Mouse (Mus musculus) testis, adult 2 months (tissue): ENCODE results near the gene Arhgap15. TPM values are rescaled to one million over a fixed set of nuclear protein-coding genes. Genes with fewer than 3 reads are reported as not detected.

Source experiments
- H3K27ac ChIP-seq: fragments of 200-500 bp; 2 replicates; pipeline ENCODE4 v1.5.1; 2012; ENCODE audit warnings: low read depth, low read length; ENCODE audit not compliant: control insufficient read depth, insufficient read depth
- H3K27me3 ChIP-seq: fragments of 200-500 bp; 2 replicates; pipeline ENCODE4 v1.6.1; 2012; ENCODE audit warnings: mild to moderate bottlenecking, low read length, moderate library complexity; ENCODE audit not compliant: control insufficient read depth, insufficient read depth
- H3K36me3 ChIP-seq: fragments of 200-500 bp; 2 replicates; pipeline ENCODE4 v1.6.1; 2012; ENCODE audit warnings: mild to moderate bottlenecking, low read length; ENCODE audit not compliant: control insufficient read depth, insufficient read depth
- H3K4me1 ChIP-seq: fragments of 200-500 bp; 2 replicates; pipeline ENCODE4 v1.6.1; 2012; ENCODE audit warnings: low read length; ENCODE audit not compliant: control insufficient read depth, insufficient read depth
- H3K4me3 ChIP-seq: fragments of 200-500 bp; 2 replicates; pipeline ENCODE4 v1.5.1; 2012; ENCODE audit warnings: low read depth, mild to moderate bottlenecking, low read length, moderate library complexity, mixed read lengths; ENCODE audit not compliant: control insufficient read depth
- CTCF ChIP-seq: fragments of 200-500 bp; IDR thresholded peaks from 2 replicates; pipeline ENCODE4 v1.5.1; 2012; ENCODE audit warnings: low read depth, mild to moderate bottlenecking, inconsistent platforms, low read length, moderate library complexity; ENCODE audit not compliant: control insufficient read depth, insufficient read depth, insufficient replicate concordance
- POLR2A ChIP-seq: fragments of 200-500 bp; IDR thresholded peaks from 2 replicates; pipeline ENCODE4 v1.6.1; 2012; ENCODE audit warnings: low read depth, mild to moderate bottlenecking, inconsistent platforms, low read length, moderate library complexity; ENCODE audit not compliant: control insufficient read depth
- polyA plus RNA-seq: library from polyadenylated mRNA; depleted of rRNA; stranded (reverse); fragments of >200 nt; gene quantifications from 2 replicates; pipeline ENCODE4 v1.2.3, GENCODE M21; 2012

Arhgap15 gene
- polyA plus RNA-seq, 1 experiment: 0.43 TPM

GRCm38 (mm10) chr2:44142152-44142551, 393.5 kb downstream of the Arhgap15 start:
- no peaks in the 10 kb centered on the region for H3K4me1 ChIP-seq
- TF ChIP-seq CTCF (no peak), POLR2A (no peak)
- H3K27me3 ChIP-seq: no peaks in the 10 kb centered on the region
- no peak overlapping the region; the same call in 1 of the 2 replicates for H3K27ac ChIP-seq
- no peak overlapping the region for H3K4me3 ChIP-seq
- H3K36me3 ChIP-seq: no peaks in the 10 kb centered on the region

- TF ChIP-seq POLR2A (no peak), CTCF (no peak)
- Histone ChIP-seq H3K27me3 (no peaks in the 10 kb centered on the region), H3K4me1 (no peaks in the 10 kb centered on the region), H3K4me3 (no peak overlapping the region), H3K36me3 (no peaks in the 10 kb centered on the region), H3K27ac (no peak overlapping the region)
These were observed 394.0 kb downstream of the Arhgap15 start for GRCm38 (mm10) chr2:44142611-44143010.

- no peak for TF ChIP-seq CTCF
- TF ChIP-seq POLR2A: no peak
- H3K27ac ChIP-seq: peak overlapping the region; percentile 12; the same call in 1 of the 2 replicates
- no peaks in the 10 kb centered on the region for H3K27me3 ChIP-seq
- H3K36me3 ChIP-seq: no peaks in the 10 kb centered on the region
- H3K4me1 ChIP-seq: no peaks in the 10 kb centered on the region
- H3K4me3 ChIP-seq: no peak overlapping the region
These were observed 397.7 kb downstream of the Arhgap15 start for GRCm38 (mm10) chr2:44146124-44146981.

DNA sequence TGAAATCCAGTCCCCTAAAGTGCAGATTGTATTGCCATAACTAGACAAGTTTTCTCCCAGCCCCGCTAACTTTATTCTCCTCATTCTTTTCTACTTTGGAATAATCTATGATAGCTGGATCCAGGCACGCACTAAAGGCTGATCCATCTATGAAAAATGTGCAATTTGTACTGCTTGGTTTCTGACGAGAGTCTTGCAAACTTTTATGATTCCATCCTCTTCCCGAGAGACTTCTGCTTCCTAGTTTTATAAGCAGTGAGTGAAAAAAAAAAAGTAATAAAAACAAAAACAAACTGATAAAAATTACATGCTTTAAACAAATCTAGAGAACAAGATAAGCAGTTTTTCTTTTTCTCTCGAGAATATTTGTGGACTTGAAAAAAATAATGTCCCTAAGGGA, 398.9 kb downstream of the Arhgap15 start:
- Histone ChIP-seq H3K36me3 (no peaks in the 10 kb centered on the region), H3K4me3 (no peak overlapping the region), H3K4me1 (no peaks in the 10 kb centered on the region), H3K27ac (no peak overlapping the region), H3K27me3 (no peaks in the 10 kb centered on the region)
- TF ChIP-seq CTCF (no peak), POLR2A (no peak)

DNA sequence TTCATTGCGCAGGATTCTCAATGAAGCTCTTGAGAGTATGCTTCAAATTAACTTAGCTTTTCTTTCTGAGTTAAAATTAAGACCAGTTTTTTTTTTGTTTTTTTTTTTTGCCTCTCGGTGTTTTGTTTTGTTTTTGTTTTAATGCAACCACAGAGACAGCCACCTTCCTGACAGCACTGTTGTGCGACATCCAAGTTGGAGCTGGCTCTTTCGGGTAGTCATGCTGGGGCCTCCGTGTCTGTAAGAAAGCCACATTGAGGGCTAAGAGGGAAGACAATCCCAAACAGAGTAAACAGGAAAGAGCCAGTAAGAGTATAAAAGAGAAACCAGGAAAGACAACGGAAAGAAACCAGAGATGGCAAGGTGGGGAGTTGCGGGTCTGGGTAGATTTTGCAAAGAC, 399.3 kb downstream of the Arhgap15 start:
- no peaks in the 10 kb centered on the region for H3K27me3 ChIP-seq
- H3K4me3 ChIP-seq: no peak overlapping the region
- TF ChIP-seq CTCF (no peak), POLR2A (no peak)
- H3K36me3 ChIP-seq: no peaks in the 10 kb centered on the region
- H3K27ac ChIP-seq: peak overlapping the region; percentile 61
- H3K4me1 ChIP-seq: no peaks in the 10 kb centered on the region

- TF ChIP-seq CTCF (no peak), POLR2A (no peak)
- Histone ChIP-seq H3K27me3 (no peaks in the 10 kb centered on the region), H3K36me3 (no peaks in the 10 kb centered on the region), H3K4me3 (no peak overlapping the region), H3K27ac (no peak overlapping the region), H3K4me1 (no peaks in the 10 kb centered on the region)
These were observed 400.0 kb downstream of the Arhgap15 start for GRCm38 (mm10) chr2:44148550-44149100.

DNA sequence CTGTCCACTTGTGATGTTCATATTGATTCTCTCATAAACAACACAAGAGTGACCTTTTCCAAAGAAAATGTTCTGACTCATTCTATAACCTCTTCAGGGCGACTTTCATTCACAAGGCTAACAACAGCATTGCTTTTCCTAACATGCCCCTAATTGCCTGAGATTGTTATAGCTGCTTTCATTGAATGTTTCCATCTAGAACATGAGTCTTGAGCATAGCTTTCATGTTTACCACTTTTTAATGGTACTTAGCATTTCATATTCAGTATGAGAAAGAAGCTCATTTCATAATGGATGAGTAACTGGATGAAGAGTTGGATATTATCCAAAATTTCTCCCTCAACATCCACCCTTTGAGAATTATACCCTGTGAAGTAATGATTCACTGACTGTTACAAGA, 403.7 kb downstream of the Arhgap15 start:
- Histone ChIP-seq H3K36me3 (no peaks in the 10 kb centered on the region), H3K27me3 (no peaks in the 10 kb centered on the region), H3K4me3 (no peak overlapping the region), H3K27ac (no peak overlapping the region), H3K4me1 (no peaks in the 10 kb centered on the region)
- TF ChIP-seq POLR2A (no peak), CTCF (no peak)
